Mouse (Mus musculus): Measurements from ENCODE around the gene Klf5. TPM values are rescaled to one million over a fixed set of nuclear protein-coding genes. Genes with fewer than 3 reads are reported as not detected.

The Klf5 gene
- polyA plus RNA-seq, 1 experiment from 2014 or later = 1.8 TPM

GRCm38 (mm10) chr14:99310358-99310757 lies 11.9 kb downstream of the Klf5 start:
- no peak overlapping the region for H3K9ac ChIP-seq
- H3K36me3 ChIP-seq (replicated peaks) = no peaks in the 10 kb centered on the region
- no peaks in the 10 kb centered on the region for H3K27me3 ChIP-seq
- ATAC-seq (ENCODE audit: insufficient read depth) = no peak
- H3K4me2 ChIP-seq = no peak overlapping the region
- H3K4me1 ChIP-seq (replicated peaks) = peaks cover 4% of the 10 kb centered on the region; the same call in 1 of the 2 replicates
- H3K4me3 ChIP-seq (replicated peaks) = no peak overlapping the region
- 73% methylated on average over 7 of the region's 7 CpGs for whole genome bisulfite sequencing (ENCODE audit: insufficient replicate concordance)
- H3K27ac ChIP-seq (replicated peaks) = no peak overlapping the region
- no peaks in the 10 kb centered on the region for H3K9me3 ChIP-seq (replicated peaks)

DNA sequence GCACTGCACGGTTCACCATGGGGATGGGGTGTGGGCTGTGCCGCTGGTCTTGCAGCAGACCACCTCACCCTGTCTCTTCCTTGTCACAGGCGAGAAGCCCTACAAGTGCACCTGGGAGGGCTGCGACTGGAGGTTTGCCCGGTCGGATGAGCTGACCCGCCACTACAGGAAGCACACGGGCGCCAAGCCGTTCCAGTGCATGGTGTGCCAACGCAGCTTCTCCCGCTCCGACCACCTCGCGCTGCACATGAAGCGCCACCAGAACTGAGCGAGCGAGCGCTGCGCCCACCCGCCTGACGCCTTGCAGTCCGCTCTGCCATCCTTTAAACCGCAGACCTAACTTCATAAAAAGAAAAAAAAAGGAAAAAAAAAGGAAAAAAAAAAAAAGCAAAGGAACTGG lies 14.6 kb downstream of the Klf5 start:
- H3K9me3 ChIP-seq (replicated peaks) = no peaks in the 10 kb centered on the region
- H3K9ac ChIP-seq = no peak overlapping the region
- ATAC-seq (ENCODE audit: insufficient read depth) = no peak

GRCm38 (mm10) chr14:99316275-99316674 lies 17.8 kb downstream of the Klf5 start:
- H3K9ac ChIP-seq = no peak overlapping the region
- no peaks in the 10 kb centered on the region for H3K27me3 ChIP-seq
- H3K4me2 ChIP-seq = no peak overlapping the region
- no peaks in the 10 kb centered on the region for H3K4me1 ChIP-seq (replicated peaks)
- H3K27ac ChIP-seq (replicated peaks) = no peak overlapping the region
- H3K4me3 ChIP-seq (replicated peaks) = no peak overlapping the region
- no peak for ATAC-seq (ENCODE audit: insufficient read depth)
- no peaks in the 10 kb centered on the region for H3K9me3 ChIP-seq (replicated peaks)
- H3K36me3 ChIP-seq (replicated peaks) = no peaks in the 10 kb centered on the region
- WGBS (ENCODE audit: insufficient replicate concordance) = 79% methylated on average over 4 of the region's 4 CpGs

More for the DNA sequence above, 14.6 kb downstream of the Klf5 start:
- H3K27ac ChIP-seq (replicated peaks) = no peak overlapping the region
- H3K27me3 ChIP-seq = no peaks in the 10 kb centered on the region
- no peaks in the 10 kb centered on the region for H3K4me1 ChIP-seq (replicated peaks)
- H3K4me2 ChIP-seq = no peak overlapping the region
- H3K4me3 ChIP-seq (replicated peaks) = no peak overlapping the region
- H3K36me3 ChIP-seq (replicated peaks) = no peaks in the 10 kb centered on the region
- WGBS (ENCODE audit: insufficient replicate concordance) = 84% methylated on average over 24 of the region's 24 CpGs

GRCm38 (mm10) chr14:99320736-99321135 lies 22.2 kb downstream of the Klf5 start:
- Histone ChIP-seq H3K9ac (no peak overlapping the region), H3K27ac (replicated peaks) (no peak overlapping the region), H3K4me1 (replicated peaks) (no peaks in the 10 kb centered on the region), H3K4me2 (no peak overlapping the region), H3K9me3 (replicated peaks) (no peaks in the 10 kb centered on the region), H3K27me3 (no peaks in the 10 kb centered on the region), H3K4me3 (replicated peaks) (no peak overlapping the region), H3K36me3 (replicated peaks) (no peaks in the 10 kb centered on the region)
- 75% methylated on average over 5 of the region's 5 CpGs for WGBS (ENCODE audit: insufficient replicate concordance)
- no peak for ATAC-seq (ENCODE audit: insufficient read depth)

- Histone ChIP-seq H3K9me3 (replicated peaks) (no peaks in the 10 kb centered on the region), H3K27me3 (no peaks in the 10 kb centered on the region), H3K27ac (replicated peaks) (no peak overlapping the region), H3K4me3 (replicated peaks) (no peak overlapping the region), H3K9ac (no peak overlapping the region), H3K4me2 (no peak overlapping the region), H3K4me1 (replicated peaks) (no peaks in the 10 kb centered on the region), H3K36me3 (replicated peaks) (no peaks in the 10 kb centered on the region)
- 73% methylated on average over 10 of the region's 10 CpGs for WGBS (ENCODE audit: insufficient replicate concordance)
- ATAC-seq (ENCODE audit: insufficient read depth) = no peak
Observed at GRCm38 (mm10) chr14:99323376-99323775, 24.9 kb downstream of the Klf5 start.

DNA sequence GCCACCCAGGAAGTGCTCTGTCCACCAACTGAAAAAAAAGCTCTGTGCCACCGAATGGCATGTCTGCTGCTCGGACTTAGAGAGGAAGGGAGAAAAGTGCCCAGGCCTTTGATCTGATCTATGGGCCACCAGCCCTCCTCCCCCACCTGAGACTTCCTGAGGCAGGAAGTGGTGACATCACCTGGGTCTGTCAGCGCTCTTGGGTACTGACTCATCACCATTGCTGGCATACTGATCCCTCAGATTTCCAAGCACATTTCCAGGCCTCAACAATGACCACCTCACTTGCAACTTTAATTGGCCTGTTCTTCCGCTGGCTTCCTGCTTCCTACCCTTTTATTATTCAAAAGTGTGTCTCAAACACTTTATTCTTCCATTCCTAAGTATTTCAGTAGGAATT lies 26.0 kb downstream of the Klf5 start:
- Histone ChIP-seq H3K9me3 (replicated peaks) (no peaks in the 10 kb centered on the region), H3K4me1 (replicated peaks) (no peaks in the 10 kb centered on the region), H3K9ac (no peak overlapping the region), H3K27ac (replicated peaks) (no peak overlapping the region), H3K4me3 (replicated peaks) (no peak overlapping the region), H3K4me2 (no peak overlapping the region), H3K36me3 (replicated peaks) (no peaks in the 10 kb centered on the region), H3K27me3 (no peaks in the 10 kb centered on the region)
- ATAC-seq (ENCODE audit: insufficient read depth) = no peak
- 43% methylated on average over 4 of the region's 4 CpGs for WGBS (ENCODE audit: insufficient replicate concordance)

GRCm38 (mm10) chr14:99325597-99326472 lies 27.3 kb downstream of the Klf5 start:
- ATAC-seq (ENCODE audit: insufficient read depth) = no peak
- no peaks in the 10 kb centered on the region for H3K27me3 ChIP-seq
- no peak overlapping the region for H3K9ac ChIP-seq
- no peaks in the 10 kb centered on the region for H3K9me3 ChIP-seq (replicated peaks)
- H3K4me3 ChIP-seq (replicated peaks) = no peak overlapping the region
- no peak overlapping the region for H3K27ac ChIP-seq (replicated peaks)
- H3K4me2 ChIP-seq = no peak overlapping the region
- H3K4me1 ChIP-seq (replicated peaks) = no peaks in the 10 kb centered on the region
- no peaks in the 10 kb centered on the region for H3K36me3 ChIP-seq (replicated peaks)
- 64% methylated on average over 12 of the region's 12 CpGs for WGBS (ENCODE audit: insufficient replicate concordance)

DNA sequence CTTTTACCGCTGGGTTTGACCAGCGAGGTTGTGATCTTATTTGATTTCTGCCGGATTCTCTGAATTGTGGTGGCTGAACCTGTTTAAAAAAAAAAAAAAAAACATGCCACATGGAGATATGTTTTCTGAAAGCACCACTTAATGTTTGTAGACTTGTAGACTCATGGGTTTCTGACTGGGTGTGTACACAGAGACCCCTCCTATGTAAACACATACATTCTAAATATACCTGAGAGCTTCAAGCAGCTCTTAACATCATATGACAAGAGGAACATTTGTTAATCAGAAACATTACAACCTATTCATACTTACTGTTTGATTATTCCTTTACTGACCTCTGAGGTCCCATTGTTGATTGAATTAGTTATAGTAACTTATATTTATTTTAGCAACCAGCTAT lies 38.1 kb downstream of the Klf5 start:
- Histone ChIP-seq H3K4me3 (replicated peaks) (no peak overlapping the region), H3K36me3 (replicated peaks) (no peaks in the 10 kb centered on the region), H3K27ac (replicated peaks) (no peak overlapping the region), H3K4me2 (no peak overlapping the region), H3K9me3 (replicated peaks) (no peaks in the 10 kb centered on the region), H3K27me3 (no peaks in the 10 kb centered on the region), H3K9ac (no peak overlapping the region), H3K4me1 (replicated peaks) (no peaks in the 10 kb centered on the region)
- no peak for ATAC-seq (ENCODE audit: insufficient read depth)
- WGBS (ENCODE audit: insufficient replicate concordance) = 67% methylated on average over 3 of the region's 3 CpGs

- no peak overlapping the region for H3K4me3 ChIP-seq (replicated peaks)
- H3K9me3 ChIP-seq (replicated peaks) = no peaks in the 10 kb centered on the region
- H3K4me1 ChIP-seq (replicated peaks) = no peaks in the 10 kb centered on the region
- no peaks in the 10 kb centered on the region for H3K36me3 ChIP-seq (replicated peaks)
- no peak for ATAC-seq (ENCODE audit: insufficient read depth)
- H3K27me3 ChIP-seq = no peaks in the 10 kb centered on the region
- no peak overlapping the region for H3K27ac ChIP-seq (replicated peaks)
- no peak overlapping the region for H3K9ac ChIP-seq
- 46% methylated on average over 8 of the region's 8 CpGs for WGBS (ENCODE audit: insufficient replicate concordance)
- no peak overlapping the region for H3K4me2 ChIP-seq
Observed at GRCm38 (mm10) chr14:99339021-99339420, 40.5 kb downstream of the Klf5 start.

DNA sequence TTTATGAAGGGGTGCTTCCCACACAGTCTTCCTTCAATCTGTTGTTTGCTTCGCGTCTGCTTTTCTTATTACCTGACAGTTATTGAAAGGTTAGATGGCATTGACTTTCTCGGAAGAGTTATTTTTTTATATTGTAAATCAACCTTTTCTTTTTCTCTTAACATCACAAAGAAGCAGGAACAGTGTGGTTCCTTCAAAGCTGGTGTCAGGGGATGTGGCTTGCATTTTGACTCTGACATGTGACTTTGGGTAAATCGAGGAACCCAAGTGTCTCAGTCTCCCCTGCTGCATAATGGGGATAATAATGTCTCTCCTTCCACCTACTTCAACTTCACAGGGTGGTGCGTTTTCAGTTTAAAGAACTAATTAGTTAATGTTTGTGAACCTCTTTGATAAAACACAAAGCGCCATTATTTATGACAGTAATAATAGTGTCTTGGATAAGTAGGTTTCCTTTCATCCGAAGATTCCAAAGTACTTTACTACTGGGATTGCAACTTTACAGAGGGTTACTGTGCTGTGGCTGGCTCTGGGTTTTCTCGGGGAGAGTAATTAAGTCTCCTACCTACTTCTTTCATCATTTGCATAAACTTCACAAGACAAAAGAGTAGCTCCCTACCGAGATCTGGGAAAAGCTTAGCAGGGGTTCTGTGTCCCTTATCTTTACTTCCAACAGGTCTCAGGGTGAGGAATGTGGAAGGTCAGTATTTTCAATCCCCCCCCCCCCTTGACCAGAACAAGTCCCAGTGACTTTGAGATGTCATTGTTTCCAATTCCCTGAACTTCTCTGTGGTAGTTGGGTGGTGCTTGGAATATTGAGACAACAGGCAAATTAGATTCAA lies 41.4 kb downstream of the Klf5 start:
- no peak for ATAC-seq (ENCODE audit: insufficient read depth)
- Histone ChIP-seq H3K27ac (replicated peaks) (no peak overlapping the region), H3K4me1 (replicated peaks) (no peaks in the 10 kb centered on the region), H3K9me3 (replicated peaks) (no peaks in the 10 kb centered on the region), H3K9ac (no peak overlapping the region), H3K4me2 (no peak overlapping the region), H3K36me3 (replicated peaks) (no peaks in the 10 kb centered on the region), H3K4me3 (replicated peaks) (no peak overlapping the region), H3K27me3 (no peaks in the 10 kb centered on the region)
- WGBS (ENCODE audit: insufficient replicate concordance) = 22% methylated on average over 9 of the region's 9 CpGs

GRCm38 (mm10) chr14:99340703-99341102 lies 42.2 kb downstream of the Klf5 start:
- Histone ChIP-seq H3K4me3 (replicated peaks) (no peak overlapping the region), H3K27ac (replicated peaks) (no peak overlapping the region), H3K9ac (no peak overlapping the region), H3K36me3 (replicated peaks) (no peaks in the 10 kb centered on the region), H3K27me3 (no peaks in the 10 kb centered on the region), H3K4me2 (no peak overlapping the region), H3K4me1 (replicated peaks) (no peaks in the 10 kb centered on the region), H3K9me3 (replicated peaks) (no peaks in the 10 kb centered on the region)
- no peak for ATAC-seq (ENCODE audit: insufficient read depth)
- WGBS (ENCODE audit: insufficient replicate concordance) = 69% methylated on average over 1 of the region's 1 CpGs
